Mouse (Mus musculus) G1E-ER4 (cell line): ENCODE measurements at regions not wholly inside any gene's neighbourhood (a gene's known extent, or its start where the extent isn't known, plus 50 kb on each side); places are given as distances from the start of the nearest gene placed in this dataset.

Experiments used
- GATA1 ChIP-seq: IDR thresholded peaks from one replicate; pipeline ENCODE4 v1.8.0; 2012; ENCODE audit warnings: low read length, inconsistent platforms

- TF ChIP-seq GATA1, result no peak
Observed at GRCm38 (mm10) chr10:119065974-119066373, 173.9 kb downstream of the Cand1 start.

GRCm38 (mm10) chr10:119065133-119065817 is 174.6 kb downstream of the Cand1 start:
- peak; percentile 45 for TF ChIP-seq GATA1

GRCm38 (mm10) chr10:119064218-119064617 is 175.6 kb downstream of the Cand1 start:
- no peak for TF ChIP-seq GATA1

- TF ChIP-seq GATA1, result no peak
Observed at GRCm38 (mm10) chr10:119063209-119063699, 176.6 kb downstream of the Cand1 start.

- no peak for TF ChIP-seq GATA1
Observed at GRCm38 (mm10) chr10:119061958-119062599, 177.8 kb downstream of the Cand1 start.

- no peak for TF ChIP-seq GATA1
Observed at GRCm38 (mm10) chr10:119061349-119061850, 178.5 kb downstream of the Cand1 start.

GRCm38 (mm10) chr10:119058493-119059020 is 181.3 kb downstream of the Cand1 start:
- TF ChIP-seq GATA1, result no peak

- no peak for TF ChIP-seq GATA1
Observed at GRCm38 (mm10) chr10:119055199-119055785, 184.6 kb downstream of the Cand1 start.

GRCm38 (mm10) chr10:119054191-119055175 is 184.5 kb upstream of the Dyrk2 start:
- TF ChIP-seq GATA1, result no peak

GRCm38 (mm10) chr10:119052441-119053041 is 182.5 kb upstream of the Dyrk2 start:
- TF ChIP-seq GATA1, result no peak

- no peak for TF ChIP-seq GATA1
Observed at GRCm38 (mm10) chr10:119051598-119051997, 181.6 kb upstream of the Dyrk2 start.

- no peak for TF ChIP-seq GATA1
Observed at GRCm38 (mm10) chr10:119050017-119050685, 180.1 kb upstream of the Dyrk2 start.

- peak; percentile 78 for TF ChIP-seq GATA1
Observed at GRCm38 (mm10) chr10:119048643-119049420, 178.8 kb upstream of the Dyrk2 start.

GRCm38 (mm10) chr10:119045059-119045458 is 175.1 kb upstream of the Dyrk2 start:
- no peak for TF ChIP-seq GATA1
